Mouse (Mus musculus) heart, adult 2 months (tissue): ENCODE results near the gene Gm43552.

Source experiments
- CTCF ChIP-seq: fragments of 200-600 bp; IDR thresholded peaks from 2 replicates; pipeline ENCODE4 v1.8.1; 2022; ENCODE audit warnings: antibody characterized with exemption, mild to moderate bottlenecking, moderate library complexity
- POLR2A ChIP-seq: fragments of 200-500 bp; IDR thresholded peaks from 2 replicates; pipeline ENCODE4 v1.6.1; 2011; ENCODE audit warnings: mild to moderate bottlenecking, low read depth, low read length, control low read depth; ENCODE audit not compliant: insufficient read depth

GRCm38 (mm10) chr5:65422803-65423202, 69.8 kb downstream of the Gm43552 start:
- TF ChIP-seq POLR2A (no peak), CTCF (no peak)
